Comparison of ENCODE assay signal across 19 mouse cellular contexts in genomic region chr16:52012984-52013383, GRCm38 (mm10). TPM values are rescaled to one million over a fixed set of nuclear protein-coding genes. Genes with fewer than 3 reads are reported as not detected.
DNase-seq lines count a peak whose midpoint lies in the region; ATAC-seq lines count a peak whose summit lies in the region.
"Had no signal": no experiment of that assay in that cellular context is flagged by ENCODE, and none has a peak within 500 bp of the region (broad histone marks: within the 10 kb centered on the region; RNA-seq: fewer than 3 reads in every experiment).

No protein-coding gene starts in this region.

- H3K27me3 ChIP-seq in lung, embryonic 16.5 days (ENCODE audit: control insufficient read depth, insufficient read depth, low read depth, low read length): no peaks in the 10 kb centered on the region
- H3K27me3 ChIP-seq in midbrain, embryonic 11.5 days (ENCODE audit: control insufficient read depth, insufficient read depth, low read length): no peaks in the 10 kb centered on the region
- H3K27me3 ChIP-seq: embryonic facial prominence, embryonic 12.5 days; limb, embryonic 13.5 days; midbrain, embryonic 12.5 days; neural tube, embryonic 15.5 days had no signal

- no peak overlapping the region for H3K4me2 ChIP-seq in lung, embryonic 16.5 days (ENCODE audit: low read depth, low read length)
- H3K4me2 ChIP-seq in midbrain, embryonic 11.5 days: no peak overlapping the region
- H3K4me2 ChIP-seq: embryonic facial prominence, embryonic 12.5 days; limb, embryonic 13.5 days; midbrain, embryonic 12.5 days; neural tube, embryonic 15.5 days had no signal

- no peak overlapping the region for H3K9ac ChIP-seq in lung, embryonic 16.5 days (ENCODE audit: low read length)
- H3K9ac ChIP-seq in midbrain, embryonic 11.5 days (ENCODE audit: low read length): no peak overlapping the region
- H3K9ac ChIP-seq: embryonic facial prominence, embryonic 12.5 days; limb, embryonic 13.5 days; midbrain, embryonic 12.5 days; neural tube, embryonic 15.5 days had no signal

- H3K9me3 ChIP-seq in lung, embryonic 16.5 days (ENCODE audit: control insufficient read depth, low read length): no peaks in the 10 kb centered on the region
- no peaks in the 10 kb centered on the region for H3K9me3 ChIP-seq in midbrain, embryonic 11.5 days (ENCODE audit: control insufficient read depth, low read length)
- H3K9me3 ChIP-seq: embryonic facial prominence, embryonic 12.5 days; heart, embryonic 10.5 days; limb, embryonic 13.5 days; midbrain, embryonic 12.5 days; neural tube, embryonic 15.5 days had no signal

- H3K36me3 ChIP-seq in lung, embryonic 16.5 days (ENCODE audit: control insufficient read depth, insufficient read depth, low read length): no peaks in the 10 kb centered on the region
- H3K36me3 ChIP-seq in midbrain, embryonic 11.5 days (ENCODE audit: control insufficient read depth, insufficient read depth, low read length): no peaks in the 10 kb centered on the region
- H3K36me3 ChIP-seq: embryonic facial prominence, embryonic 12.5 days; heart, embryonic 10.5 days; limb, embryonic 13.5 days; midbrain, embryonic 12.5 days; neural tube, embryonic 15.5 days had no signal

- 52% methylated on average over 3 of the region's 3 CpGs for WGBS in lung, embryonic 16.5 days
- 87% methylated on average over 3 of the region's 3 CpGs for WGBS in midbrain, embryonic 11.5 days

- 0 out of 2 replicates have a peak, but pooled peaks cover 3% of the 10 kb centered on the region for H3K4me1 ChIP-seq in lung, embryonic 16.5 days (replicated peaks; ENCODE audit: control insufficient read depth, insufficient read depth, low read length)
- no peaks in the 10 kb centered on the region for H3K4me1 ChIP-seq in midbrain, embryonic 11.5 days (ENCODE audit: control insufficient read depth, insufficient read depth, low read length)
- H3K4me1 ChIP-seq: embryonic facial prominence, embryonic 12.5 days; heart, embryonic 10.5 days; midbrain, embryonic 12.5 days; neural tube, embryonic 15.5 days had no signal

- no peak overlapping the region for H3K27ac ChIP-seq in lung, embryonic 16.5 days (ENCODE audit: low read length)
- no peak overlapping the region for H3K27ac ChIP-seq in midbrain, embryonic 11.5 days (ENCODE audit: low read depth, low read length)
- H3K27ac ChIP-seq: embryonic facial prominence, embryonic 12.5 days; heart, embryonic 10.5 days; limb, embryonic 13.5 days; midbrain, embryonic 12.5 days; neural tube, embryonic 15.5 days had no signal

- no peak for DNase-seq in lung, postnatal 14 days
- peak; percentile 58 for DNase-seq in adrenal gland, adult 8-10 months
- DNase-seq in kidney, adult 8-10 months: peak; percentile 33 to 63
- peak; percentile 46 to 57 for DNase-seq in kidney, postnatal 4 days
- no peak for DNase-seq in Muller cell, postnatal 12 days (ENCODE audit: inconsistent ontology term)
- no peak for DNase-seq in midbrain, embryonic 11.5 days (ENCODE audit: low spot score, missing footprints)
- DNase-seq: B cell, adult 2 months; cerebellum, adult 11 months; gastrocnemius, postnatal 14 days; heart, postnatal 14 days; spleen, adult 18-20 months; thymus, postnatal 14 days had no signal

- no peak overlapping the region for H3K4me3 ChIP-seq in lung, embryonic 16.5 days (ENCODE audit: low read length)
- no peak overlapping the region for H3K4me3 ChIP-seq in midbrain, embryonic 11.5 days (ENCODE audit: low read depth, low read length)
- H3K4me3 ChIP-seq: embryonic facial prominence, embryonic 12.5 days; heart, embryonic 10.5 days; limb, embryonic 13.5 days; midbrain, embryonic 12.5 days; neural tube, embryonic 15.5 days had no signal

- peak; percentile 43 for ATAC-seq in lung, embryonic 16.5 days (ENCODE audit: low read depth)
- ATAC-seq in midbrain, embryonic 11.5 days (ENCODE audit: low FRiP score): no peak
- ATAC-seq: hindbrain, embryonic 16.5 days had no signal

RNA-seq across cellular contexts. Expression of gene Cblb, which starts 18.0 kb away (rescaled TPM):
- polyA plus RNA-seq in lung, embryonic 16.5 days (2015; fragmentation: Nextera tagmentation; extraction: Ambion mirVana): 14.6 and 15.3 TPM in 2 replicates
- 10 to 100 TPM; 26.2 to 49.9 (median 36.7) TPM for total RNA-seq in adrenal gland, adult 8-10 months (2022)
- 38.6 and 46.5 TPM in 2 replicates for polyA plus RNA-seq in midbrain, embryonic 11.5 days (2014; fragmentation: Nextera tagmentation; extraction: Ambion mirVana)

Comparison
In these comparisons a context has a peak if more than half of its experiments do, and no peak if none do; other contexts are left out.
1. DNase-seq: peak in adrenal gland, adult 8-10 months (single experiment), kidney, adult 8-10 months (2 of 2) and kidney, postnatal 4 days (2 of 2); none in lung, postnatal 14 days (single experiment), Muller cell, postnatal 12 days (single experiment) and midbrain, embryonic 11.5 days (single experiment).